Mouse (Mus musculus): ENCODE data around the gene Vmn1r119. TPM values are rescaled to one million over a fixed set of nuclear protein-coding genes. Genes with fewer than 3 reads are reported as not detected.
"Not testable (repeated sequence)": the region's sequence is repeated elsewhere in the genome, so short reads cannot be mapped to it uniquely, and the experiment has no call there.

The Vmn1r119 gene
- not detected in 2 replicates for polyA plus RNA-seq (2014; fragmentation: Nextera tagmentation; extraction: Ambion mirVana)

DNA sequence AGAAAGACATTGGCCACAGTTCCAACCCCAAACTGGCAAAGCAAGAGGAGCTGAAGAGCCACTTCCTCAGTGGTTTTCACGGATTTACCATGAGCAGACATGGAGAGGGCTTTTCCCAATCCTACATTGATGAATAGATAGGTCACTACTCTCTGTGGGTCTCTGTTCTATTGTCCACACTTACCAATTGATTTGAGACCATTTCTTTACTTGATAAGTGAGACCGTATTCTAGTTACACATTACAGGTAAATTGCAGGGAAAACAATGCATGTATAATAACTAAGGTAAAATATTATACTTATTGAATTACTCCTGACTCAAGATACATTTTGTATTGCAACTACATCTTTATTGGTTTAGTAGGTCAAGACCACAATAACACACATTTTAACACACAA is at the start of gene Vmn1r119:
TSS of gene Vmn1r119 (minus strand) at position 101 of the 400 bp plus-strand sequence.
- H3K27ac ChIP-seq (ENCODE audit: low read depth); DNase-seq; H3K4me2 ChIP-seq; H3K4me3 ChIP-seq (ENCODE audit: low read depth, low read length); H3K9me3 ChIP-seq (ENCODE audit: low read depth, low read length); H3K9ac ChIP-seq; H3K4me1 ChIP-seq (ENCODE audit: insufficient read depth); ATAC-seq (ENCODE audit: insufficient read depth); H3K36me3 ChIP-seq (ENCODE audit: insufficient read depth); H3K27me3 ChIP-seq (ENCODE audit: insufficient read depth, low read length): not testable (repeated sequence)
- no CpG with 5 or more reads among the region's 2 CpGs for whole genome bisulfite sequencing

DNA sequence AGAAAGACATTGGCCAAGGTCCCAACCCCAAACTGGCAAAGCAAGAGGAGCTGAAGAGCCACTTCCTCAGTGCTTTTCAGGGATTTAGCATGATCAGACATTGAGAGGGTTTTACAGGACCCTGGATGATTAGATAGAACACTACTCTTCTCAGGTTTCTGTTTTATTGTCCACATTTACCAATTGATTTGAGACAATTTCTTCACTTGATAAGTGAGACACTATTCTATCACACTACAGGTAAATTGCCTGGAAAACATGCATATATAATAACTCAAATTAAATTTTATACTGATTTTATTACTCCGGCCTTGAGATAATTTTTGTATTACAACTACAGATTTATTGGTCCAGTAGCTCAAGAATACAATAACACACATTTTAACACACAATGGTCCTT is 41.4 kb upstream of the Vmn1r119 start, which contains the start of gene Vmn1r120:
TSS of gene Vmn1r120 (minus strand) at position 101 of the 400 bp plus-strand sequence.
- WGBS = 85% methylated on average over 1 of the region's 1 CpGs
- not testable (repeated sequence) for H3K9ac ChIP-seq; H3K4me1 ChIP-seq (ENCODE audit: insufficient read depth); H3K36me3 ChIP-seq (ENCODE audit: insufficient read depth); H3K27ac ChIP-seq (ENCODE audit: low read depth); ATAC-seq (ENCODE audit: insufficient read depth); H3K27me3 ChIP-seq (ENCODE audit: insufficient read depth, low read length); H3K9me3 ChIP-seq (ENCODE audit: low read depth, low read length); DNase-seq; H3K4me3 ChIP-seq (ENCODE audit: low read depth, low read length); H3K4me2 ChIP-seq

Other genes starting within 250 kb of the Vmn1r119 start
- gene Vmn1r112, start 241.3 kb downstream of the Vmn1r119 start, polyA plus RNA-seq (2014; fragmentation: Nextera tagmentation; extraction: Ambion mirVana) = not detected in 2 replicates
- gene Vmn1r113, start 225.2 kb downstream of the Vmn1r119 start, polyA plus RNA-seq (2014; fragmentation: Nextera tagmentation; extraction: Ambion mirVana) = not detected in 2 replicates
- not detected in 2 replicates for gene Vmn1r114, start 200.3 kb downstream of the Vmn1r119 start, polyA plus RNA-seq (2014; fragmentation: Nextera tagmentation; extraction: Ambion mirVana)
- not detected in 2 replicates for gene Vmn1r115, start 167.5 kb downstream of the Vmn1r119 start, polyA plus RNA-seq (2014; fragmentation: Nextera tagmentation; extraction: Ambion mirVana)
- not detected in 2 replicates for gene Vmn1r116, start 140.2 kb downstream of the Vmn1r119 start, polyA plus RNA-seq (2014; fragmentation: Nextera tagmentation; extraction: Ambion mirVana)
- gene Vmn1r117, start 128.3 kb downstream of the Vmn1r119 start, polyA plus RNA-seq (2014; fragmentation: Nextera tagmentation; extraction: Ambion mirVana) = not detected in 2 replicates
- gene Vmn1r118, start 100.1 kb downstream of the Vmn1r119 start, polyA plus RNA-seq (2014; fragmentation: Nextera tagmentation; extraction: Ambion mirVana) = not detected in 2 replicates
- gene Vmn1r120, start 41.3 kb upstream of the Vmn1r119 start, polyA plus RNA-seq (2014; fragmentation: Nextera tagmentation; extraction: Ambion mirVana) = not detected in 2 replicates
- gene Vmn1r121, start 86.1 kb upstream of the Vmn1r119 start, polyA plus RNA-seq (2014; fragmentation: Nextera tagmentation; extraction: Ambion mirVana) = not detected in 2 replicates
- gene Vmn1r122, start 121.7 kb upstream of the Vmn1r119 start, polyA plus RNA-seq (2014; fragmentation: Nextera tagmentation; extraction: Ambion mirVana) = not detected in 2 replicates
- not detected in 2 replicates for gene Vmn1r123, start 149.7 kb upstream of the Vmn1r119 start, polyA plus RNA-seq (2014; fragmentation: Nextera tagmentation; extraction: Ambion mirVana)
- gene Gm5157, start 178.0 kb upstream of the Vmn1r119 start, polyA plus RNA-seq (2014; fragmentation: Nextera tagmentation; extraction: Ambion mirVana) = not detected in 2 replicates
- not detected in 2 replicates for gene Vmn1r124, start 248.2 kb upstream of the Vmn1r119 start, polyA plus RNA-seq (2014; fragmentation: Nextera tagmentation; extraction: Ambion mirVana)